Mouse (Mus musculus): ENCODE measurements around the gene Gimap1.

DNA sequence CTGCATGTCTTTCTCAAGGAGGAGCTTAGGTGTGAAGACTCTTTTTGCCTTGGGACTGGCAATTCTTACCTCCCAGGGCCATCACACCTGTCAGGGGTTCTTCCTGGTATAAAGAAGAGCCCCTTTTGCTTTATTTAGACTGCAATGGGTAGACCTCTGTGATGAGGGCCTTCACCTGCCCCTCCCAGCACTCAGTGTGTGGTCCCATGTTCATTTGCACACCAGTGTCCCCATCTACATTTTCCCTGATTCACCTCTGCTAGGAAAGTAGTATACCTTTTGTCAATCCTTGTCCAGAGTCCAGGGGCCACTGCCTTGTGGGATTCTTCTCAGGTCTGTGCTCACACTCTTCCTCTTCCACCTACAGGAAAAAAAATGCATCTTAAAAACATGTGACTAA, 34.7 kb upstream of the Gimap1 start:
- TF ChIP-seq POLR2A (IDR thresholded peaks at IDR 0.05; ENCODE audit: borderline replicate concordance, insufficient read depth, low read length) (no peak), CTCF (IDR thresholded peaks at IDR 0.05; ENCODE audit: borderline replicate concordance, insufficient read depth, low read depth, low read length) (no peak)
